Mouse (Mus musculus): ENCODE results near the gene Arih2. TPM values are rescaled to one million over a fixed set of nuclear protein-coding genes. Genes with fewer than 3 reads are reported as not detected.

Gene Arih2
- total RNA-seq, 2 experiments from 2014 or later, result 62.5 to 67.0 TPM

DNA sequence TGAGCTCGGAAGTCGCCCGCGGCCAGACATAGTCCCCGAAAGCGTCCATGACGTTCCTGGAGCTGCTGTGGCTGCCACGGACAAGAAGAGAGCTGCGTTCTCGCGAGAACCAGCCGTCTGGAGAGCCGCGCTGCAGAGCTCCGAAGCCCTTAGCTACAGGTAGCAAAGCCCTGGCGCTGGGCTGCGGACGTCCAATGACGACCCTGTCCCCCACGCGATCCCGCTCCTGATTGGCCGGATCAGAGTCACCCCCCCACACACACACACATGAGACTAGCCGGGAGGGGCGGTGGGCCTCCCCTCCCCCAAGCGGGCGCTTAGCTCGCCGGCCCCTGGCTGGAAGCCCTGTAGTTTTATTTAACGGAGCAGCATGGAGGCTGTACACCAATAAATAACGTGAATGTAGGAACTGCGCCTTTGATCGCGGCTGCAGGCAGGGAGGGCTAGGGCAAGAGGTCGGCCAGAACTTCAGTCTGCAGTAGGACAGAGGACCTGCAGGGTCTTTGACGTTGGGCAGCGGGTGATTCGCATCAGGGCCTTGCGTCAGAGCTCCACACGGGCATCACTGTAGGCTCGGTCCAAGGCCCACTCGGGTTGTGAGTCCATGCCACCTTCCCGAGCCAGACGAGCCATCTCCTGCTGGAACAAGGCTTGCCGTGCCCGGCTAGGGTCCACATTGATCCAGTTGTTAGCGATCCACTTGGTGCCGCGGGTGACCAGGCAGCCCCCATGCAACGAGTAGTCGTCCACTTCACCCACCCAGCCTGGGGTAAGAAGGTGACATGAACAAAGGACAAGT is 70.4 kb downstream of the Arih2 start, which contains the start of gene Wdr6:
Gene Wdr6, minus strand, starts transcription at position 195 of the 799 bp plus-strand sequence.
- peak; percentile 84 for DNase-seq

DNA sequence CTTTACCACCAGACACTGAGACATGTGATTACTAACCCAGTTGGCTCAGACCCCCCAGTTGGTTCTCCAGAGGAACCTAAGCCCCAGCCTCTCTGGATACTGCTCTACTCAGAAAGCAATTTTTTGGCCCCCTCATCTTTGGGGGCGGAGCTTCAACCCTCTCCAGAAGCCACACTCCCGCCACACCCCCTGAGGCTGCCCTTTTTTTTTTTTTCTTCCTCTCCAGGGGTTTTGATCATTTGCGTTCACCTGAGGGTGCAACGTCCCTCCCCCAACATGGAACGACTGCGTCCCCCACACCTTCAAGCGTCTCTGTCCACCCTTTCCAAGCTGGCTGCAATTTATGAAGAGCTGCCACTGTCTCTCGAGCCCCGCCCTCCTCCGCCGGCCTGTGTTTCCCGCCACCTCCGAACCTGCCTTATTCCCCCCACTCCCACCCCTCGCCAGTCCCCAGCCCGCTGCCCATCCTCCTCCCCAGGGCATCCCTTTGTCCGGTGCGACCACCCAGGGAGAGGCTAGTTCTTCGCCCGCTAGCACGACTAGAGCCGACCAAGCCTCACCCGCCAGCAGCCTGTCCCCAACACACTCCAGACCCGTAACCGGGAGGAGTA is 71.1 kb downstream of the Arih2 start:
- DNase-seq, result peak; percentile 72

DNA sequence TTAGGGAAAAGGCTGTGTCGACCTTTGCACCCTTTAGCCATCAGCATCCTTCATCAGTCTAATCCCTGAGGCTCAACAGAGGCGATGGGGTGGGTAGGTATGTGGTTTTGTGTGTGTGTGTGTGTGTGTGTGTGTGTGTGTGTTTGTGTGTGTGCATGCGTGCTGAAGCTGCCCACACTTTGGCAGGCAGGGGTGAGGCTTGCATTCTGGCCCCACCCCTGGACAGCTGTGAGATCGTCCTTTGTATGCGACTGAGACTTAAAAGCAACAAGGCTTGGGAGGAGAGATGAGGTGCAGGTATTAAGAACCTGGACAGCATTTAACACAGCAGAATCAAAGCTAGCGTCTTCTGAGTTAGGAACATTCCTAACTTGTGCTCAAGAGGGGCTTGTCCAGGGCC is 72.2 kb downstream of the Arih2 start:
- no peak for DNase-seq

DNA sequence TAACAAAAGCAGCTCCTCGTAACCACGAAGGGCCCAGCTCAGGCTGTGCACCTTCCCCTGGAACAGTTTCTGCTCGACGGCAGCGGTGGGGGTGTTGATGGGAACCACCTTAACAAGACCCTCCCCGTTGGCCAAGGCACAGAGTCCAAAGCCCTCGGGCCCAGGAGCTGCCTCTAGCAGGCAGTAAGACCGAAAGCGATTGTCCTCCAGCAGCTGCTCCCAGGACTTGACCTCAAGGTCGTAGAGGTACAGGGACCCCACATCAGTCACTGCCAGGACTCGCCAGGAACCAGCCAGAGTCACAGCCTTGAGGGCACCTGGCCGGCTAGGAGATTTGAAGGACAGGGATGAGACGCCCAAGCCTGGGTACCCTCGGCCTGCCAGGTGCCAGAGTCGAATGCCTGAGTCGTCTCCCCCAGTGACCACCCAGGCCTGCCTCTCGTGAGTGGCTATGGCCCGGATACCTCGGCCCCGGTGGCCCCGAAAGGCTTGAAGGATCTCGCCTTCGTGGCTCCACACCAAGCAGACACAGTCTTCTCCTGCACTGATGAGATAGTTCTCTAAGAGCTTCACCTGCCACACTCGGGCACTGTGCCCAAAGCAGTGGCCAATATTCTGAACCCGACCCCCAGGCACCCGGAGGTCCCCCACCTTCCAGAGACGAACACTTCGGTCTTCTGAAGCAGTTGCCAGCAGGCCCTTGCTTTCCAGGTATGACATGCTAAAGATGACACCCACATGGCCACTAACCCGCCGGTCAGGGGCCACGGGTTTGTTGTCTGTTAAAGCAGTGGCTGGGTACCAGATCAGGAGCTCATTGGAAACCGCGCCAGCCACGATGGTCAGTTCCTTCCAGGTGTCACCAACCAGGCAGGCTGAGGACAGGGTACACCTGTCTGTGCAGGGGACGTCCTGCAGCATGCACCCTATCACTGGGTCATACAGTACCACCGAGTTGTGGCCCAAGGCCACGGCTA is 73.6 kb downstream of the Arih2 start:
- no peak for DNase-seq

- DNase-seq, result no peak
Measured at GRCm38 (mm10) chr9:108574921-108575320, 74.3 kb downstream of the Arih2 start.

DNA sequence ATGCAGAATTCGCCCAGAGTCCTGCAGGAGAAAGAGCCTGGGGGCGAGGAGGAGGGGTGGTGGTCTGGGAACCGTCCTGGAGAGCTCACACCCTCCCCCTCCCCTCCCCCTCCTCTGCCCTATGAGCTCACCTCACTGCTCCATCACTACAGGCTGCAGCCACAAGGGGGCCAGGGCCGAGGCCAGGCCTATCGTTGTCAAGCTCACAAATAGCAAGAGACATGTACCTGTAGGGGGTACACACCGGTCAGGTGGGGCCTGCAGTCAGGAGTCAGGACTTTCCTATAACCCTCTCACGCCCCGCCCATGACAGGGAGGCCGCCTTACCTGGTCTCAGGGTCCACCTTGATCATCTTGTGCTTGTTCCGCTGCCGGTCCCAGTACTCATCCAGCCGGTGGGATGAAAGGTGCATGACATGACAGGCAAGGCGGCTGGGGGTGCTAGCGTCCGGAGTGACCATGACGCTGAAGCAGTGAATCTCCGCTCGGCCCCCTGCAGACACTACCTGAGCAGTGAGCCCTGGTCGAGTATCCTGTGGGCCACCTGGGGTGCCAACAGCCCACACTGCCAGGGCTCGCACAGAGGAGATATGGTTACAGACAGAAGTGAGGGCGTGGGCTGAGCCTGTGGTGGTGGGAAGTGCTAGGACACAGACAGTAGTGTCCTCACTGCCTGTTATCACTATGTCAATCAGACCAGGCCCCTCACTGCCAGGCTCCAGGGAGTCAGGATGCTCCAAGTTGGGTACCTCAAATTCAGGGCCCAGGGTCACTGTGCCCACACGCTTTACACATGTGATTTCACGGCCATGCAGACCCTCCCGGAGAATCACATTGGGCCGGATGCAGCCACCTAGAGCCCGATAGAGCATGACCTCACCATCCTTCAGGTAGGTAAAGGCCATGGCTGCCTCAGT is 75.2 kb downstream of the Arih2 start:
- DNase-seq, result peak; percentile 63

DNA sequence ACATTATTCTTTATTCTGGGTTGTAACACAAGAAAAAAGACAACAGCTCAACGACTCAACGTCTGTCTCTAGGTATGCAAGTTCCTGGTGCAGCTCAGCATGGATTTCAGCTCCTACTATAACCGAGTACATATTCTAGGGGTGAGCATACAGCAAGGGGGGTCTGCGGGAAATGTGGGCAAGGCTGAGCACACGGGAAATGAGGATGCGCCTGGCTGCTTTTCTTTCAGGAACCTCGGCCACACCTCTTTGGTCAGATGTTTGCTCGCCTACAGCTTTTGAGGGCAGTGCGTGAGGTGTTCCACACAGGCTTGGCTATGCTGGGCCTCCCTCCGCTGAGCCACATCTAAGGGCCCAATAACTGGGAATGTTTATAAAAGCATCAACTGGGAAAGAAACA is 76.9 kb downstream of the Arih2 start:
- no peak for DNase-seq

DNA sequence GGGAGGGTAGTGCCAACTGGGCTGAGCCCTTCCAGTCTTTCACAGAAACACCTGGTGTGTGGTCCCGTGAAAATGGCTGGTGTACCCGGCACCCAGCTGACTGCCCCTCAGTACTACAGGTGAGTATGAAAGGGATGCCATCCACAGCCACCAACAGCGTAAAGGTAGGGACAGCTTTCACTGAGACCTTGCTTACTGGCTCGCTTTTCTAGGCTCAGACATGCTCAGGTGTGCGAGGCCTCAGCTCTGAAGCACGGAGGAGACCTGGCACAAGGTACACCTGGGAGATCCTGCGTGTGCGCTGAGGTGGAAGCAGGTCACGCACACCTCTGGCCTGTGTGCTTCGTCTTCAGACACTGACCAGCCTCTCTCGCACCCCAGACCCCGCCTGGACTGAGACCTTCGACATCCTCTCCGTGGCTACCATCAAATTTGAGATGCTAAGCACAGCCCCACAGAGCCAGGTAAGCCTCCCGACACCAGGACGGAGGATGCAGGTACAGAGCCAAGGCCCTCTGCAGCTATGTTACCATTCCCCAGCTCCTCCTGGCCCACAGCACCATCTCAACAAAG is 77.7 kb downstream of the Arih2 start:
- no peak for DNase-seq

DNA sequence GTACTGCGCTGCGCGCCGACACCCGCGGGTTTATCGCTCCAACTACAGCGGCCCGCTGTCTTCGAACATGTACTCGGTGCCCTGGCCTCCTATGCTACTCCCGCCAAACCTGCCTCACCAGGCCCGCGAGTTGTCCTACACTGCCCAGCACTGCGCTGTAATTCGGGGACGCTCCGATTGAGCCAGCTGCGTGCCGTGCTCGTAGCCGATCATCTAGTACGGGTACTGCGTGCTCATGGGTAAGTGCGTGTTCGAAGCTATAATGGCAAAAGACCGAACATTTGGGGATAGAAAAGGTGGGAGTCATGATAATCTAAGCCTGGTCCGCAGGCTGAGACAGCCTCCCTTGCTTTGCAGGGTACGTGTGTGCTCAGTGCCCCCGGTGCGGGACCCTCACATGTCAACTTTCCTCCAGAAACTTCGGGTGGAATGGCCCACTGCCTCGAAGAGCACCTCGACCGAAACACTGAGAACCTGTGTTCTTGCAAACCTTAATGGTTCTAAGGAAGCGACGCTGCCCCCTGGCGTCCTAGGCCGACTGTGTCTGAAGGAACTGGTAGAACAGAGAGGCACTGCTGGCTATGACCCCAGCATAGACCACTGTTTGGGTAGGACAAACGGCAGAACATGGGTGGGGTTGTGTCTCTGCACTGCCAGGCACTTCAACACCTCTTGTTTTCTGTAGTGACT is 78.8 kb downstream of the Arih2 start:
- peak; percentile 79 for DNase-seq

GRCm38 (mm10) chr9:108569381-108570206 is 79.6 kb downstream of the Arih2 start, which contains the start of gene Dalrd3:
Gene Dalrd3 (plus strand): TSS chr9:108569886.
- peak; percentile 84 for DNase-seq

DNA sequence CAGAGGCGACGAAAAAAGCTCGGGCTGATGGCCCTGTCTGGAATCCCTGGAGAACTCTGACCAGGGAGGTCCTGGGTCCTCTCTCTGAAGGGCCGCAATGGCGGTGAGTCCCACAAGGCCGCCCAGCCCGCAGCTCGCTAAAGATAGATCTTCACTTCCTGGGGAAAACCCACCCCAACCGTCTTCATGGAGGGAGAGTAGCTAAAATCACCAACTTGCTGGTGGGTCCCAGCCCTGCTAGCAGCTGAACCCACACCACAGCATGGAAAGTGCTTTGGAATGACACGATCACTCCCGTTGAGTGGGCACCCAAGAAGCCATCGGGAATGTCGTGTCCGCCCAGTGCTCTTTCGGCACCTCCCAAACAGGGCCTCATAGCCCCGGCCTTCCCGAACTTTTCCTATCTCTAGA is 80.7 kb downstream of the Arih2 start:
- DNase-seq, result no peak

DNA sequence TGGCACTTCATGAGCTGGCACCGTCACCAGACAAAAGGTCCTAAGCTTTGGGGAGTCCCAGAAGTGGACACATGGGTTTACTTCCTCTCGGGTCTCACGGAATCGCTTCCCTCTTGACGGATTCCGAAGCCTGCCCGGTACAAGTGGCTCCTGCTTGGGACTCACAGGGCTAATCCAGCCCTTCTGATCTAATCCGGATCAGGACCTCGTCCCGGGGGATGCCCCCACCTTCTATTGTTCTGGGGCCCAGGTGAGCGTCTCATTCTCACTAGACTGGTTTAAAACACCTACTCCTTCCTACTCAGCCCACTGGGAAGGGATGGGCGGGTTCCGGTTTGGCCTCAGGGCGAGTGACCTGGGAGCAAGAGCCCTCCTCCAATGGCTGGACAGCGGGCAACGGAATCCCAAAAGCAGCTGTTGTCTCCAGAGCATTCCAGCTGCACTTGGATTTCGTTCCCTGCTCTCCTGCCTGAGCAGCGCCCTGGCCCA is 81.2 kb downstream of the Arih2 start:
- no peak for DNase-seq

DNA sequence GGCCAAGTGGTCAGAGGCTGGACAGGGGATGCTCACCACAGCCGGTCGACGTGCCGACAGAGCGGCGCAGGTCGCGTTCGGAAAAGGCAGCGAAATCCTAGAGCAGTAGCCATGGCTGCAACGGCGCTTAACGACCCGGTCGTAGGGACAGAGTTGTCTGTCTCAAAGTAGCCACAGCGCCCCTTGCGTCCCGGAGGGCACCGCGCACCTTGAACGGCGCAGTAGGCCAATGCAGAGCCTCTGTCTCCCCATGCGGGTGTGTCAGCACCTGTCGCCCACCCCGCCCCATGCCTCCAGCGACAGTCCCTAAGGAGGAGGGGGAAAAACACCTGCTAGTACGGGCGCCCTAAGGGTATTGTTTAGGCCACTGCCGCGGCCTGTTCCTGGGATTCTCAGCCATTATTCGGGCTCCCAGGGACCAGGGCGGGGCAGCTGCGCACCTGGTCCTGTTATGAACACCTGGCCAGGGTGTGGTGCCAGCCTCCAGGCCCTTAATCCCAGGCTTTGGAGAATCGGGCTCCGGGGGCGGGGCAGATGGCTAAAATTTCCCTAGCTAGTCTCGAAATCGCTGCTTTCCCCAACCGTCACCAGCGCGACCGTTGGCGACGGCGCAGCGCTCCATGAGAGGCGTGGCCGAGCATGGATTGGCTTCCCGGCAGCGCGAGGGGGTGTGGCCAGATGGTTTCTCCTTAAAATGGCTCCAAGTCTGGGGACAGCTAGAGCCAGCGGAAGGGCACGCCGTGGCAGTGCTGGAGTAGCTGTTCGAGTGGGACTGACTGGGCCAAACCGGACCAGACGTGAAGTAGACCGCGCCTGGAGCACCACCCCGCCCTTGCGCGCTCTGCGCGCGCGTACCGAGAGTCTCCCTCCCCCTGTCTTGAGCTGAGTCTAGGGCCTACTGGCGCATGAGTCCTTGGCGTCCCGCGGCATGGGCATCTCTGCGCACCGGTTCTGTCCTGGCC is 82.1 kb downstream of the Arih2 start, which contains the start of gene Ndufaf3:
Gene Ndufaf3, minus strand, starts transcription at position 620 of the 962 bp plus-strand sequence.
- DNase-seq, result peak; percentile 95

- no peak for DNase-seq
Measured at GRCm38 (mm10) chr9:108565881-108566814, 83.0 kb downstream of the Arih2 start.

DNA sequence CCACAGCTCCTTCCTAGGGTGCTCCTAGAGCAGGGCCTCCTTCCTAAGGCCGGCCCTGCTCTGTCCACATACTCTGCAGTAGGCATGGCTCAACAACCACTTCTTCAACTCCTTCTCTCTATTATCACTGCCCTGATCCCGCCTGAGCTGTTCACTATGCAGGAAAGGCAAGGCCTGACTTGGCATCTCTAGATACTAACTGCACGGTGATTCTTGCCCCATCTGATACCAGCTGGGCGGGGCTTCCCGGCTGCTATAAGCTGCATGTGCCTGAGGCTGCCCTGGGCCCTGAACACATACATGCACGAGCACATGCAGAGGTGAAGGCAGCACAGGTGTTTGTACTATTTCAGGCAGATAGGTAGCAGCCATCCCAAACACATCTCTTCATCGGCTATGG is 85.1 kb downstream of the Arih2 start:
- DNase-seq, result no peak

DNA sequence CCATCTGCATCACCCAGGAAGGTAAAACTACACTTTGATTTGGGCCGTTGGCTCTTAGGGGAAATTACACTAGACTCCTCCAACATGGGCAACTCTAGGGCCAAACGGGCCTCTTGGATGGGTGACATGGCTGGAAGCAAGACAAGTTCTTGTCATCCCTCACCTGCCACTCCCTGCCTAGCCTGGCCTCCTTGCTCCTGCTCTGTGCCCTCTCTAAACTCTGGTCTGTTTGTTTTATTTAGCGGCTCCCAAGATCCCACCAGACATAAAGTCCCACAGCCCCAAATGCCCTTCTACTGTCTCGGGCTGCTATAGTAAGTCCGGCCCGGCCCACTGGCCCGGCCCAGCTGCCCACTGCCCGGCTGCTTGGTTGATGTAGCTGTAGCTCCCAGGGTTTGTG is 85.5 kb downstream of the Arih2 start:
- DNase-seq, result no peak

All from gastrocnemius, postnatal 10 days (tissue).